Mouse (Mus musculus) forebrain, embryonic 16.5 days (tissue): ENCODE results near the gene Pwwp2a. TPM values are rescaled to one million over a fixed set of nuclear protein-coding genes. Genes with fewer than 3 reads are reported as not detected.

Source experiments
- ATAC-seq: fragments of 200-750 bp; cut with Nextera tagmentation; 2 replicates; pipeline ENCODE4 v1.8.0; 2017; ENCODE audit warnings: mild to moderate bottlenecking, moderate library complexity
- H3K27ac ChIP-seq: fragments of 300-500 bp; sonication (generic); 2 replicates; pipeline ENCODE4 v1.5.1; 2014; ENCODE audit warnings: low read length, control low read depth
- H3K27me3 ChIP-seq: fragments of 300-500 bp; sonication (generic); replicated peaks from 2 replicates; pipeline ENCODE4 v1.6.1; 2014; ENCODE audit warnings: low read length; ENCODE audit not compliant: control insufficient read depth, insufficient read depth
- H3K36me3 ChIP-seq: fragments of 300-500 bp; sonication (generic); 2 replicates; pipeline ENCODE4 v1.6.1; 2014; ENCODE audit not compliant: control insufficient read depth, insufficient read depth
- H3K4me1 ChIP-seq: fragments of 300-500 bp; sonication (generic); replicated peaks from 2 replicates; pipeline ENCODE4 v1.6.1; 2014; ENCODE audit warnings: low read length; ENCODE audit not compliant: control insufficient read depth, insufficient read depth
- H3K4me2 ChIP-seq: fragments of 300-500 bp; sonication (generic); 2 replicates; pipeline ENCODE4 v1.6.1; 2014; ENCODE audit warnings: mild to moderate bottlenecking, low read length, control low read depth
- H3K4me3 ChIP-seq: fragments of 300-500 bp; sonication (generic); replicated peaks from 2 replicates; pipeline ENCODE4 v1.5.1; 2014; ENCODE audit warnings: mild to moderate bottlenecking, low read length, control low read depth
- H3K9ac ChIP-seq: fragments of 300-500 bp; sonication (generic); replicated peaks from 2 replicates; pipeline ENCODE4 v1.6.1; 2014; ENCODE audit warnings: low read depth, low read length, control low read depth
- H3K9me3 ChIP-seq: fragments of 300-500 bp; sonication (generic); 2 replicates; pipeline ENCODE4 v1.6.1; 2016; ENCODE audit warnings: low read length; ENCODE audit not compliant: control insufficient read depth
- WGBS: fragments of 180-500 bp; shearing (Covaris S2); extraction: QIAGEN DNeasy Blood & Tissue Kit; methylation state at CpG from one replicate; pipeline ENCODE4 v1.1.7; 2014; 5-methylcytosine and 5-hydroxymethylcytosine counted together
- polyA plus RNA-seq: library from polyadenylated mRNA; unstranded; fragments of >200 nt; fragmentation: Nextera tagmentation; extraction: Ambion mirVana; gene quantifications from 2 replicates; pipeline ENCODE4 v1.2.1, GENCODE M21; 2015

The Pwwp2a gene
- polyA plus RNA-seq, 1 experiment from 2014 or later: 26.7 TPM

- Histone ChIP-seq H3K36me3 (no peaks in the 10 kb centered on the region), H3K4me3 (no peak overlapping the region), H3K27ac (no peak overlapping the region), H3K4me1 (peaks cover 3% of the 10 kb centered on the region; the same call in 1 of the 2 replicates), H3K9me3 (no peaks in the 10 kb centered on the region), H3K27me3 (no peaks in the 10 kb centered on the region), H3K4me2 (no peak overlapping the region), H3K9ac (no peak overlapping the region)
- ATAC-seq: no peak
- WGBS: 67% methylated on average over 10 of the region's 10 CpGs
Measured at GRCm38 (mm10) chr11:43656464-43656863, 25.3 kb upstream of the Pwwp2a start.

- Histone ChIP-seq H3K9ac (no peak overlapping the region), H3K36me3 (no peaks in the 10 kb centered on the region), H3K27me3 (no peaks in the 10 kb centered on the region), H3K4me2 (no peak overlapping the region), H3K4me1 (peaks cover 3% of the 10 kb centered on the region; the same call in 1 of the 2 replicates), H3K9me3 (no peaks in the 10 kb centered on the region), H3K27ac (no peak overlapping the region), H3K4me3 (no peak overlapping the region)
- ATAC-seq: no peak
- 96% methylated on average over 1 of the region's 1 CpGs for WGBS
Measured at GRCm38 (mm10) chr11:43658010-43658409, 23.8 kb upstream of the Pwwp2a start.

GRCm38 (mm10) chr11:43667038-43667745, 14.6 kb upstream of the Pwwp2a start:
- WGBS: 46% methylated on average over 19 of the region's 19 CpGs
- H3K27me3 ChIP-seq: no peaks in the 10 kb centered on the region
- H3K9ac ChIP-seq: no peak overlapping the region
- H3K27ac ChIP-seq: no peak overlapping the region
- no peak overlapping the region for H3K4me3 ChIP-seq
- no peak overlapping the region for H3K4me2 ChIP-seq
- no peaks in the 10 kb centered on the region for H3K9me3 ChIP-seq
- 0 out of 2 replicates have a peak, but pooled peaks have one; percentile 43 for ATAC-seq
- H3K36me3 ChIP-seq: no peaks in the 10 kb centered on the region
- H3K4me1 ChIP-seq: no peaks in the 10 kb centered on the region

- Histone ChIP-seq H3K4me2 (peak overlapping the region; percentile 66), H3K9me3 (no peaks in the 10 kb centered on the region), H3K9ac (peak overlapping the region; percentile 97), H3K4me1 (peaks cover 20% of the 10 kb centered on the region), H3K27me3 (no peaks in the 10 kb centered on the region), H3K27ac (peak overlapping the region; percentile 93), H3K36me3 (no peaks in the 10 kb centered on the region), H3K4me3 (peak overlapping the region; percentile 90)
- under 1% methylated on average over 64 of the region's 72 CpGs for WGBS
- ATAC-seq: peak; percentile 13
Measured at GRCm38 (mm10) chr11:43682415-43683217, 818 bp downstream of the Pwwp2a start.

- Histone ChIP-seq H3K36me3 (peaks cover 7% of the 10 kb centered on the region), H3K27me3 (no peaks in the 10 kb centered on the region), H3K4me2 (no peak overlapping the region), H3K27ac (no peak overlapping the region), H3K9ac (no peak overlapping the region), H3K4me3 (no peak overlapping the region), H3K9me3 (no peaks in the 10 kb centered on the region), H3K4me1 (peaks cover 7% of the 10 kb centered on the region; the same call in 1 of the 2 replicates)
- ATAC-seq: no peak
- WGBS: 96% methylated on average over 1 of the region's 1 CpGs
Measured at GRCm38 (mm10) chr11:43688850-43689249, 7.1 kb downstream of the Pwwp2a start.

- ATAC-seq: no peak
- Histone ChIP-seq H3K4me3 (no peak overlapping the region), H3K27ac (no peak overlapping the region), H3K9me3 (no peaks in the 10 kb centered on the region), H3K27me3 (no peaks in the 10 kb centered on the region), H3K36me3 (peaks cover 14% of the 10 kb centered on the region), H3K9ac (no peak overlapping the region), H3K4me1 (no peaks in the 10 kb centered on the region), H3K4me2 (no peak overlapping the region)
- WGBS: 88% methylated on average over 4 of the region's 4 CpGs
Measured at GRCm38 (mm10) chr11:43696623-43697022, 14.8 kb downstream of the Pwwp2a start.

- no peaks in the 10 kb centered on the region for H3K4me1 ChIP-seq
- H3K36me3 ChIP-seq: peaks cover 11% of the 10 kb centered on the region
- no peaks in the 10 kb centered on the region for H3K9me3 ChIP-seq
- H3K27ac ChIP-seq: no peak overlapping the region
- H3K4me3 ChIP-seq: no peak overlapping the region
- ATAC-seq: no peak
- no peaks in the 10 kb centered on the region for H3K27me3 ChIP-seq
- no peak overlapping the region for H3K9ac ChIP-seq
- no peak overlapping the region for H3K4me2 ChIP-seq
- WGBS: 89% methylated on average over 5 of the region's 5 CpGs
Measured at GRCm38 (mm10) chr11:43698621-43699020, 16.8 kb downstream of the Pwwp2a start.

GRCm38 (mm10) chr11:43700291-43700690, 18.5 kb downstream of the Pwwp2a start:
- no peak overlapping the region for H3K9ac ChIP-seq
- ATAC-seq: no peak
- peaks cover 17% of the 10 kb centered on the region for H3K36me3 ChIP-seq
- H3K9me3 ChIP-seq: no peaks in the 10 kb centered on the region
- H3K4me3 ChIP-seq: no peak overlapping the region
- no peaks in the 10 kb centered on the region for H3K4me1 ChIP-seq
- no peaks in the 10 kb centered on the region for H3K27me3 ChIP-seq
- 95% methylated on average over 3 of the region's 3 CpGs for WGBS
- no peak overlapping the region for H3K4me2 ChIP-seq
- no peak overlapping the region for H3K27ac ChIP-seq

- ATAC-seq: no peak
- Histone ChIP-seq H3K4me3 (no peak overlapping the region), H3K4me1 (no peaks in the 10 kb centered on the region), H3K9ac (no peak overlapping the region), H3K4me2 (no peak overlapping the region), H3K27ac (no peak overlapping the region), H3K27me3 (no peaks in the 10 kb centered on the region), H3K36me3 (peaks cover 17% of the 10 kb centered on the region), H3K9me3 (no peaks in the 10 kb centered on the region)
- WGBS: 71% methylated on average over 1 of the region's 1 CpGs
Measured at GRCm38 (mm10) chr11:43703552-43703951, 21.8 kb downstream of the Pwwp2a start.
